ENCODE assay signal across 21 mouse cellular contexts in the genomic region with DNA sequence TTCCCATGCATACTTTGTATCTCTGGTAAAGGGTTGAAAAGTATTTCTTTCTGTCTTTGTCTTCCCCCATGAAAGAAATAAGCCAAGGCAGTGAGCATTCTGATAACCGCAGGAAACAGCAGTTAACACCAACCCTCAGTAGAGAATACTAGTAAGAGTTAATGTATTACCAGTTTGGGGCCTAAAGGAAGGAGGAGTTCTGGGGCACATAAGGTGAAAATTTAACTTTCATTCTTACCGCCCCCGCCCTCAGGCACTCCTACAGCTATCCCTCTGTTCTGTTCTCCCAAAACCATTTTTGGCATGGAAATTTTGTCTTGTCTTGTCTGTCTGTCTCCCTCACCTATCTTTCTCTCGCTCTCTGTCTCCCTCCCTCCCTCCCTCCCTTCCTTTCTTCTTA. TPM values are rescaled to one million over a fixed set of nuclear protein-coding genes. Genes with fewer than 3 reads are reported as not detected.
DNase-seq lines count a peak whose midpoint lies in the region; ATAC-seq and TF ChIP-seq lines count a peak whose summit lies in the region.
"Had no signal": no experiment of that assay in that cellular context is flagged by ENCODE, and none has a peak within 500 bp of the region (broad histone marks: within the 10 kb centered on the region; RNA-seq: fewer than 3 reads in every experiment).

No protein-coding gene starts in this region.

- ATAC-seq in kidney, embryonic 15.5 days (replicated peaks; ENCODE audit: low FRiP score), result peak; percentile 52
- ATAC-seq in liver, embryonic 13.5 days (ENCODE audit: low read depth), result peak; percentile 36; the same call in 1 of the 2 replicates
- 0 out of 2 replicates have a peak, but pooled peaks have one; percentile 23 for ATAC-seq in liver, postnatal 0 days
- no peak for ATAC-seq in forebrain, postnatal 0 days
- ATAC-seq: forebrain, embryonic 13.5 days; hindbrain, embryonic 16.5 days; Patski had no signal

- DNase-seq in heart, adult 11 months, result peak; percentile 19
- DNase-seq in heart, postnatal 25 days (ENCODE audit: low spot score), result no peak
- no peak for DNase-seq in kidney, adult 8-10 months
- no peak for DNase-seq in liver, embryonic 13.5 days
- DNase-seq in liver, result no peak
- DNase-seq in liver, postnatal 0 days, result no peak
- DNase-seq in forebrain, postnatal 0 days, result no peak
- DNase-seq: adrenal gland, adult 2 months; adrenal gland, postnatal 25 days; cerebellum, adult 2 months; cerebellum, postnatal 10 days; gastrocnemius, postnatal 14 days; heart, postnatal 4 days had no signal

- no peak overlapping the region for H3K4me2 ChIP-seq in kidney, embryonic 15.5 days
- H3K4me2 ChIP-seq in liver, embryonic 13.5 days, result no peak overlapping the region
- H3K4me2 ChIP-seq in liver, postnatal 0 days (ENCODE audit: low read depth, low read length), result no peak overlapping the region
- H3K4me2 ChIP-seq in forebrain, postnatal 0 days (ENCODE audit: low read depth), result no peak overlapping the region
- H3K4me2 ChIP-seq: forebrain, embryonic 13.5 days; heart, embryonic 13.5 days; hindbrain, embryonic 12.5 days had no signal

- peaks cover 88% of the 10 kb centered on the region for H3K36me3 ChIP-seq in kidney, embryonic 15.5 days
- H3K36me3 ChIP-seq in liver, embryonic 13.5 days, result peaks cover 76% of the 10 kb centered on the region
- H3K36me3 ChIP-seq in liver, postnatal 0 days (replicated peaks; ENCODE audit: insufficient read depth, low read length), result peaks cover 72% of the 10 kb centered on the region
- H3K36me3 ChIP-seq in forebrain, postnatal 0 days (ENCODE audit: insufficient read depth), result peaks cover 60% of the 10 kb centered on the region

- 0 out of 2 replicates have a peak, but pooled peaks cover 2% of the 10 kb centered on the region for H3K4me1 ChIP-seq in kidney, embryonic 15.5 days
- H3K4me1 ChIP-seq in liver, embryonic 13.5 days (replicated peaks), result no peaks in the 10 kb centered on the region
- H3K4me1 ChIP-seq in liver, postnatal 0 days (ENCODE audit: insufficient read depth), result 0 out of 2 replicates have a peak, but pooled peaks cover 5% of the 10 kb centered on the region
- no peaks in the 10 kb centered on the region for H3K4me1 ChIP-seq in forebrain, postnatal 0 days (ENCODE audit: insufficient read depth)
- H3K4me1 ChIP-seq: embryonic facial prominence, embryonic 10.5 days; forebrain, embryonic 13.5 days; heart, embryonic 13.5 days; hindbrain, embryonic 12.5 days had no signal

- WGBS in kidney, embryonic 15.5 days, result 80% methylated on average over 4 of the region's 4 CpGs
- 83% methylated on average over 4 of the region's 4 CpGs for WGBS in liver, embryonic 13.5 days (ENCODE audit: insufficient replicate concordance)
- WGBS in liver, postnatal 0 days (ENCODE audit: insufficient replicate concordance), result 68% methylated on average over 4 of the region's 4 CpGs
- 96% methylated on average over 4 of the region's 4 CpGs for WGBS in forebrain, postnatal 0 days

- no peaks in the 10 kb centered on the region for H3K27me3 ChIP-seq in kidney, embryonic 15.5 days
- H3K27me3 ChIP-seq in liver, embryonic 13.5 days, result no peaks in the 10 kb centered on the region
- no peaks in the 10 kb centered on the region for H3K27me3 ChIP-seq in liver, postnatal 0 days (ENCODE audit: insufficient read depth, low read length)
- H3K27me3 ChIP-seq in forebrain, postnatal 0 days (ENCODE audit: insufficient read depth, low read length), result no peaks in the 10 kb centered on the region
- H3K27me3 ChIP-seq: CH12.LX; forebrain, embryonic 13.5 days; heart, embryonic 13.5 days; hindbrain, embryonic 12.5 days; Patski had no signal

- H3K9ac ChIP-seq in kidney, embryonic 15.5 days, result no peak overlapping the region
- H3K9ac ChIP-seq in liver, embryonic 13.5 days, result no peak overlapping the region
- no peak overlapping the region for H3K9ac ChIP-seq in liver, postnatal 0 days (replicated peaks)
- H3K9ac ChIP-seq in forebrain, postnatal 0 days, result no peak overlapping the region
- H3K9ac ChIP-seq: forebrain, embryonic 13.5 days; heart, embryonic 13.5 days; hindbrain, embryonic 12.5 days had no signal

- no peaks in the 10 kb centered on the region for H3K9me3 ChIP-seq in kidney, embryonic 15.5 days (replicated peaks)
- no peaks in the 10 kb centered on the region for H3K9me3 ChIP-seq in liver, embryonic 13.5 days (replicated peaks)
- no peaks in the 10 kb centered on the region for H3K9me3 ChIP-seq in liver, postnatal 0 days (ENCODE audit: low read length)
- H3K9me3 ChIP-seq in forebrain, postnatal 0 days (ENCODE audit: low read length), result no peaks in the 10 kb centered on the region
- H3K9me3 ChIP-seq: embryonic facial prominence, embryonic 10.5 days; forebrain, embryonic 13.5 days; heart, embryonic 13.5 days; hindbrain, embryonic 12.5 days had no signal

- H3K4me3 ChIP-seq in kidney, embryonic 15.5 days (replicated peaks), result no peak overlapping the region
- H3K4me3 ChIP-seq in liver, embryonic 13.5 days (replicated peaks), result no peak overlapping the region
- no peak overlapping the region for H3K4me3 ChIP-seq in liver, postnatal 0 days (ENCODE audit: low read depth, low read length)
- H3K4me3 ChIP-seq in forebrain, postnatal 0 days (ENCODE audit: low read depth, low read length), result no peak overlapping the region
- H3K4me3 ChIP-seq: embryonic facial prominence, embryonic 10.5 days; forebrain, embryonic 13.5 days; heart, embryonic 13.5 days; hindbrain, embryonic 12.5 days had no signal

- TF ChIP-seq CTCF in liver, postnatal 0 days (IDR thresholded peaks at IDR 0.05; ENCODE audit: low read depth), result no peak
- no peak for TF ChIP-seq CTCF in forebrain, postnatal 0 days (IDR thresholded peaks at IDR 0.05; ENCODE audit: low read depth)

- TF ChIP-seq EP300 in liver, postnatal 0 days (IDR thresholded peaks at IDR 0.05; ENCODE audit: low read depth), result no peak

- intact Hi-C loops in heart, postnatal 25 days (cut with DNase I), result no loop called here

- peak overlapping the region; percentile 46 for H3K27ac ChIP-seq in kidney, embryonic 15.5 days
- no peak overlapping the region for H3K27ac ChIP-seq in liver, embryonic 13.5 days
- H3K27ac ChIP-seq in liver, postnatal 0 days (ENCODE audit: low read depth), result no peak overlapping the region
- no peak overlapping the region for H3K27ac ChIP-seq in forebrain, postnatal 0 days (ENCODE audit: low read depth, low read length)
- H3K27ac ChIP-seq: embryonic facial prominence, embryonic 10.5 days; forebrain, embryonic 13.5 days; heart, embryonic 13.5 days; hindbrain, embryonic 12.5 days had no signal

RNA-seq across cellular contexts. Expression of gene Mia2, which starts 54.1 kb away (rescaled TPM):
- 10 to 100 TPM; 86.1 to 96.0 TPM for total RNA-seq in heart, postnatal 25 days (2021)
- polyA plus RNA-seq in kidney, embryonic 15.5 days (2015; fragmentation: Nextera tagmentation; extraction: Ambion mirVana), result 70.5 and 75.2 TPM in 2 replicates
- 47.8 and 63.2 TPM in 2 replicates for polyA plus RNA-seq in liver, embryonic 13.5 days (2015; fragmentation: Nextera tagmentation; extraction: Ambion mirVana)
- 74.3 and 75.2 TPM in 2 replicates for polyA plus RNA-seq in liver, postnatal 0 days (2015; fragmentation: Nextera tagmentation; extraction: Ambion mirVana)
- total RNA-seq in forebrain, postnatal 0 days (2014; rRNA removed), result 24.2 and 29.6 TPM in 2 replicates
- polyA plus RNA-seq in forebrain, postnatal 0 days (2015; fragmentation: Nextera tagmentation; extraction: Ambion mirVana), result 21.5 and 26.9 TPM in 2 replicates
